Mouse (Mus musculus): ENCODE results near the gene Trp53bp1. TPM values are rescaled to one million over a fixed set of nuclear protein-coding genes. Genes with fewer than 3 reads are reported as not detected.

The Trp53bp1 gene
- polyA plus RNA-seq, 1 experiment = 26.1 TPM

- DNase-seq (ENCODE audit: low read depth) = no peak
Observed at GRCm38 (mm10) chr2:121249758-121250157, 21.4 kb downstream of the Trp53bp1 start.

DNA sequence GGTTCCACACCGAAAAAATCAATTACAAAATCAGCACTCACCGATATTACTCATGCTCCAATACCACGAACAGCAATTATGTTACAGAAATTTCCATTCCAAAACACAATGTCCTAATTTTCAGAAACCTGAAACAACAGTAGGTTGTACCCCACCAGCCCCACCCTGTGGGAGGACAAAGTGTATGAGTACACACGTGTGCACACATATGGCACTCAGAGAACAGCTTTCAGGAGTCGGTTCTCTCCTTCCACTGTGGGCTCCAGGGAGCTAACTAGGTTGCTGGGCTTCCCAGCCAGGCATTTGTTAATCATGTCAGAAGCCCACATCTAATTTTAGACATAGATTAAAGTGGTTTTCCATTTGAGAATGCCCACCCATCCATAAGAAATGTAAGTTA is 27.1 kb downstream of the Trp53bp1 start:
- DNase-seq (ENCODE audit: low read depth) = no peak

DNA sequence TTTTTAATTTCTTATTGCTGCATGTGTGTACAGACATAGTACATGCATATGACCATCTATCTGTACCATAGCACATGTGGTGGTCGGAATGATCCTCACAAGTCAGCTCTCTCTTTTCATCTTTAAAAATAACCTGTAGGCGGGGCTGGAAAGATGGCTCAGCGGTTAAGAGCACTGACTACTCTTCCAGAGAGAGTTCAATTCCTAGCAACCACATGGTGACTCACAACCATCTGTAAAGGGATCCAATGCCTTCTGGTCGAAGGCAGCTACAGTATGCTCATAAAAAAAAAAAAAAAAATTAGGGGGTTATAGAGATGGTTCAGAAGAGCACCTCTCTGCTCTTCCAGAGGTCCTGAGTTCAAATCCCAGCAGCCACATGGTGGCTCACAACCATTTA is 31.8 kb downstream of the Trp53bp1 start:
- DNase-seq (ENCODE audit: low read depth) = no peak

DNA sequence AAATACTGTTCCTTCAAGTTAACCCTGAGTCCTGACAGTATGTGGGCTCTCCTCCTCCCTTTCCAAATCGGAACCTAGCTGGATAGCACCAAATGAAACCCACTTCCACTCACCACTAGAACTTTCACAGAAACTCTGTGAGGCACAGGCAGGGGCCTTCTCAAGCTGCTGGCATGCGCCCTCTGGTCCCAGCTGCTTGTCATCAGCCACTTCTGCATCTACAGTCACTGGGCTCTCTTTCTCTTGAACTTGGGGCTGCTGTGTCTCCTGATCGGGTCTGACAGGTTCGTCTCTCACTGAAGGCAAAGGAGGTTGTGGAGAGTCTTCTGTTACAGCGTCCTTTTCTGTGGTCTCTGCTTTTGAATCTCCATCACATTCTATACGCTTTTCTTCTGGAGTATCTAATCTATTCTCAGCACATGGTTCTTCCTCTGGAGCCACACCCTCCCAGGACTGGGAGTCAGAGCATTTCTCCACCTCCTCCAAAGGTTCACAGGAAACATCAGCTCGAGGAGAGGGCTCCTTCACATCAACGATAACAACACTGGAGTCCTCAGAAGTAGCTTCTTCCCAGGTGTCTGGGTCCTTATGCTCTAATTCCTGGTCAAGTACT is 35.6 kb downstream of the Trp53bp1 start:
- no peak for DNase-seq (ENCODE audit: low read depth)

- no peak for DNase-seq (ENCODE audit: low read depth)
Observed at GRCm38 (mm10) chr2:121228135-121228534, 43.1 kb downstream of the Trp53bp1 start.

GRCm38 (mm10) chr2:121223010-121223409 is 48.2 kb downstream of the Trp53bp1 start:
- DNase-seq (ENCODE audit: low read depth) = no peak

DNA sequence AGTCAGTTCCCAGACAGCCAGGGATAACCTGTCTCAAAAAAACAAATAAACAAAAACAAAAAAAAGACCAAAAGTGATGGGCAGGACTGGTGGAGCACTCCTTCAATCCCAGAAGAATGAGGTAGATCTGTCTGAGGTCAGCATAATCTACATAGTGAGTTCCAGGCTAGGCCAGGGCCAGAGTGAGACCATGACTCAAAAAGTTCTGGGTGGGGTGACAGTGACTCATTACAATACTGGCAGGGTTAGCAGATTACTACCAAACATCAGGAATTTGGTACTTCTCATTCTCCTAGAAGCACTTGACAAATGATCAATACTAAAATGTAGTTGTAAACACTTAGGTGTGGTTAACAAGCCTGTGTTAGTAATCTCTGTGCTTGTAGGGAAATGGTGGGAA is 51.2 kb downstream of the Trp53bp1 start:
- DNase-seq (ENCODE audit: low read depth) = no peak

DNA sequence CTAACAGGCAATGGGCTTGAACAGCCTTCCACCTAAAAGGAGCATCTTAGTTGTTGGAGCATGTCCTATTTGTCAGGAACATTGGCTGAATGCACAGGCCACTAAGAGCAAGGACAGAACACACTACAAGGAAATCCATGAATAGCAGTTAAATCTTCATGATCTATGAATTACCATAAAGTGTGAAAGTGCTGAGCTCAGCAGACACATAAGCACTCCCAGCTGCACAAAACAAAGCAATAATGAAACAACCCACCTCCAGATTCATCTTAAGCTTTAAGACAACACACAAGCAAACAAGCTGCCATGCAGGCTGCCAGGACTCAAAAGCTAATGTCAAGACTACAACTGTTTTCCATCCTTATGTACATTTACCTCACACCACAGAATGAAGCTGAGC is 52.0 kb downstream of the Trp53bp1 start:
- no peak for DNase-seq (ENCODE audit: low read depth)

DNA sequence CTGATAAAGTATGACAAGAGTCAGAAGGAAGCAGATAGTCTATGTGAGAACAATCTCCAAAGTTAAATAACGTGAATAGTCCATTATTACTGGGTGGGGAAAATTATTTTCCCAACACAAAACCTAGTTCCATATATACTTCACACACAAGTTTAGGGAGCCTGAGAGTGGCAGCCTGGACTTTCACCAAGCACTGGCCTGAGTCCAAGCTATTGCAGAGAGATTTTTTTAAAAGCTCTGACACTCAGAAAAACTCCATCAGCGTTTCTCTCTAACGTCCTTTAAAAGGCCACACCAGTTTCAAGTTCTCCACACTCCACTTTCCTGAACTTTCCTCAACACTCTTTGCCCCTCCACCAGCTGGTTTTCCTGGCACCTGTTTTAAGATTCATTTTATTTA is 56.7 kb downstream of the Trp53bp1 start:
- DNase-seq (ENCODE audit: low read depth) = no peak

DNA sequence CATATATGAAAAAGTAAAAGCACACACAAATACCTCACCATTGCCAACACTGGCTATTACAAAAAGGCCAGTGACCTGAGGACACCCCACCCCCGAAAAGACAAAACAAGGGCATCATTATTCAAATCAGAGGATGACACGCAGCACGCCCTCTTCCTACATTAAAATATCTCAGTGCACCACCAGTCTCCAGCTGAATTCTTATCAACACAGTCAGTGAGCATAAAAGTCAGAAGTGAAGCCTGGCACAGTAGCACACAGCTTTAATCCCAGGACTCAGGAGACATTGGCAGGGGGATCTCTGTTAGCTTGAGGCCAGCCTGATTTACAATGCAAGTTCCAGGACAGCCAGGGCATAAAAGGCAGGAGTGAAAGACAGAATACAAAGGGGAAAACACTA is 64.7 kb downstream of the Trp53bp1 start:
- DNase-seq (ENCODE audit: low read depth) = no peak

DNA sequence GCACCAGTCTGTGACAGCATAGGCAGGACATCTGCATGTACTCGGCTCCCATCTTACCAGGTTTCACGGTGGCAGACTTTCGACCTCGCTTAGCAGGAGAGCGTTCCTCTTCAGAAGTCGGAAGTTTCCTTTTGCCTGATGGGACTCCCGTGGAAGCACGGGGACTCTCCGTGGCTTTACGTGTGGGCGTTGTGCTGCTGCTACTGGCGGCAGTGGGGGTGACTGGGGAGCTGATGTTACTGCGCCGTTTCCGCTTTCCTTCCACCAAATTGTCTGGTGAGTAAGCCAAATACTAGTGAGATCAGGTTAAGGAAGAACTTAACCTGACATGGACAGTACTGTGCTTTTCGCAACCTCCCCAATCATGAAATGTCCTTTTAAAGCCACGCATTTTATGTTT is 66.9 kb downstream of the Trp53bp1 start:
- no peak for DNase-seq (ENCODE audit: low read depth)

- no peak for DNase-seq (ENCODE audit: low read depth)
Observed at GRCm38 (mm10) chr2:121195466-121195865, 75.7 kb downstream of the Trp53bp1 start.

GRCm38 (mm10) chr2:121188530-121188929 is 82.7 kb downstream of the Trp53bp1 start:
- no peak for DNase-seq (ENCODE audit: low read depth)

- no peak for DNase-seq (ENCODE audit: low read depth)
Observed at GRCm38 (mm10) chr2:121184142-121184541, 87.1 kb downstream of the Trp53bp1 start.

DNA sequence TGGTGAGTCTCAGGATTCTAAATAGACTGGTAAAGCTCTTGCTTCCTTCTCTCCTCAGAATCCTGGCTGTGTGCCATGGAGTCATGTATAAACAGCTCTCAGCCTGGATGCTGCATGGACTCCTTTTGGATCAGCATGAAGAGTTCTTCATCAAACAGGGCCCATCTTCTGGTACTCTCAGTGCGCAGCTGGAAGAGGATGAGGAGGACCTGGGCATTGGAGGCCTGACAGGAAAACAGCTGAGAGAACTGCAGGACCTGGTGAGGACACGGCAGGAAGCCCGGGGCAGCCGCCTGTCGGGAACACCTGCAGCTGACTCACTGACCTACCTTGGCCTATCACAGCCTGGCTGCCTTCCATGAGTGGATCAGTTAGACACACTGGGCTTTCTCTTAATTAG is 87.8 kb downstream of the Trp53bp1 start:
- DNase-seq (ENCODE audit: low read depth) = no peak

GRCm38 (mm10) chr2:121178828-121179479 is 92.3 kb downstream of the Trp53bp1 start:
- no peak for DNase-seq (ENCODE audit: low read depth)

- no peak for DNase-seq (ENCODE audit: low read depth)
Observed at GRCm38 (mm10) chr2:121170980-121171742, 100.0 kb downstream of the Trp53bp1 start, which contains the start of gene Zscan29. TSS of gene Zscan29 (minus strand) at chr2:121171125.

DNA sequence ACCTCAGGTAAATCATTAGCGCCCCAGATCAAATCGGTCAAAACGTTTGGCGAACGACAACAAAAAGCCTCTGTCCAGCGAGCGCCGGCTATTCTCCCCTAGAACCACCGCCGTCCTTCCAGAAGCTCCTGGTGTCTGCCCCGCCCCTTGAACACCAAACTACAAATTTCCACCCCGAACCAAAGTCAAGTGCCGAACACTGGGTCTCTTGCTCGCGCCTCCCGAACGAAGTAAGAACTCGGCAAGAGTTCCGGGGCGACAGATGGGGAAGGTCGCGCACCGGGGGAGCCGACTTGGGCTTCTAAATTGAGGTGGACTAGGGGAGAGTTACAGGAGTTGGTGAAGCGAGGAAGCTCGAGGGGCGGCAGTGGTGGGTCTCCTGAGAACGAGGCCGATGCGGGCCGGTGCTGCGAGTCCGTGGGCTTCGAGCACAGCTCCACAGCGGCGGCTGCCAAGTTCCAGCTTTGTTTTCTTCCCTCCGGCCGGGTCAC is 100.7 kb downstream of the Trp53bp1 start, which contains the start of gene Tubgcp4:
Gene Tubgcp4, plus strand, starts transcription at position 174 of the 491 bp plus-strand sequence.
- no peak for DNase-seq (ENCODE audit: low read depth)

DNA sequence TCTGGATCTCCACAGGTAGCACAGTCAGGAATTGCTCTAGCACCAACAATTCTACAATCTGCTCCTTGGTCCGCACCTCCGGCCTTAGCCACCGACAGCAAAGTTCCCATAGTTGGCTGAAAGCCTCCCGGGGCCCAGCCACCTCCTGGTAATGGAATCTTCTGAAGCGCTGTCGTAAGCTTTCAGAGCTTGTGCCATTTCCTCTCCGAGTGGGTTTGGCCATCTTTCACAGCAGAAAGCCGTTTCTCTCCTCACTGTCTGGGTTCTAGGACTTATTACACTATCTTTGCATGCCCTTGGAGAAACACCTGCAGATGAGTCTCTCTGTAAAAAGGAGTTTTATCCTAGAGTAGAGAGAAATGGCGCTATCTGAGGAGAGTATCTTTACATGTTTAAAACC is 101.3 kb downstream of the Trp53bp1 start:
- DNase-seq (ENCODE audit: low read depth) = no peak

DNA sequence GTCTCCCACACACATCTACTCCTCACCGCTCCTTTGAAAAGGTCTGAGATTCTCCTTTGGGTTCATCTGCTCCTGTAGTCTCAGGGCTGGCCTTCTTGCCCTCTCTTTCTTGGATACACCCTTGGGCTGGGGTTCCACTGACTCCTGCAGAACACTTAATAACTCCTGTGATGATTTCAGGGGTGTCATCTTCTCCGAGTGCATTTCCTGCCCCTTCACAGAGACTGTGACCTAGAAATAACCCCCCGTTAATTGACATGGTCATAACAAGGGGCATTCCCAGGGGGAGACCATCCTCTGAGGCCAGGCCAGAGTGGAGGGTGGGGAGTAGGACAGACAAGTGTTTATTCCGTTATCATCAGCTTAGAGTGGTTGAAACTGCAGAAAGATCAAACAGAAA is 102.0 kb downstream of the Trp53bp1 start:
- no peak for DNase-seq (ENCODE audit: low read depth)

DNA sequence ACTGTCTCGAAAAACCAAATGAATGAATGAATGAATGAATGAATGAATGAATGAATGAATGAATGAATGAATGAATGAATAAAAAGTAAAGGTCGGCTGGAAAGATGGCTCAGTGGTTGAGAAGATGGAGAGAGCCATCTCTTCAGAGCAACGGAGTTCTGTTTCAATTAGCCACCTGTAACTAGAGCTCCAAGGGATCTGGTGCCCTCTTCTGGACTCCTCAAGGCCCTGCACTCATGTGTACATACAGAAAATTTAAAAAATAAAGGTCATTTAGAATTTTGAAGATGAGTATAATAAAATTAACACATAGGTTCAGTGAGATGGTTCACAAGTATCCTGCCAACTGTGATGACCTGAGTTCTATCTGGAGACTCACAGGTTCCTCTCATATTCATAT is 118.1 kb downstream of the Trp53bp1 start:
- no peak for DNase-seq (ENCODE audit: low read depth)

DNA sequence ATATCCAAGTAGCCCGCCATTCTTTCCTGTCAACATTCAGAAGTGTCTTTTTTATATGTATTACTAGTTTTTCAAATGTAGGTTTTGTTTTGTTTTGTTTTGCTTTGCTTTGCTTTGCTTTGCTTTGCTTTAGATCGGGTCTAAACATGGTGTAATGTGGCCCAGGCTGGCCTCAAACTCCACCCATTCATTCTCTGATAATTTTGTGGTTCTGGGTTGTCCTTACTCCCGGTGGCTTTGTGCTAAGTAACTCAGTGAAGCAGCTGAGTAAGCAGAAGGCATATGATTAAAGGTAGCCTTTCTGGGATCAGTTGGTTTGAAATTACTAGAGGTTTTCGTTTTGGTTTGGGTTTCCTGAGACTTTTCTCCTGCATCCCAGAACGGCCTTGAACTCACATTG is 121.5 kb downstream of the Trp53bp1 start:
- DNase-seq (ENCODE audit: low read depth) = no peak

Data from gonadal fat pad, adult 2 months (tissue).